Mouse (Mus musculus) macrophage (primary cell): ENCODE data around the gene Pard3. TPM values are rescaled to one million over a fixed set of nuclear protein-coding genes. Genes with fewer than 3 reads are reported as not detected.

Source experiments
- H3K27ac ChIP-seq: fragments of 350-480 bp; formaldehyde crosslinking; 2 replicates; pipeline ENCODE4 v1.9.0; 2021
- H3K36me3 ChIP-seq: fragments of 350-480 bp; formaldehyde crosslinking; 2 replicates; pipeline ENCODE4 v1.9.0; 2021; ENCODE audit errors: inconsistent target
- H3K4me3 ChIP-seq: fragments of 350-480 bp; formaldehyde crosslinking; 2 replicates; pipeline ENCODE4 v1.9.0; 2021; ENCODE audit errors: inconsistent target
- H3K79me2 ChIP-seq: fragments of 350-480 bp; formaldehyde crosslinking; 2 replicates; pipeline ENCODE4 v1.9.0; 2021; ENCODE audit errors: inconsistent target
- WGBS: methylation state at CpG from one replicate; pipeline ENCODE4 v1.1.7; 2026; ENCODE audit warnings: inconsistent platforms; ENCODE audit not compliant: missing documents; 5-methylcytosine and 5-hydroxymethylcytosine counted together
- polyA plus RNA-seq: library from polyadenylated mRNA; stranded (reverse); fragments of 250-400 nt; gene quantifications from 3 replicates; pipeline ENCODE4 v1.2.4, GENCODE M21; 2018; ENCODE audit warnings: inconsistent platforms

The Pard3 gene
- polyA plus RNA-seq, 1 experiment from 2014 or later, result not detected

DNA sequence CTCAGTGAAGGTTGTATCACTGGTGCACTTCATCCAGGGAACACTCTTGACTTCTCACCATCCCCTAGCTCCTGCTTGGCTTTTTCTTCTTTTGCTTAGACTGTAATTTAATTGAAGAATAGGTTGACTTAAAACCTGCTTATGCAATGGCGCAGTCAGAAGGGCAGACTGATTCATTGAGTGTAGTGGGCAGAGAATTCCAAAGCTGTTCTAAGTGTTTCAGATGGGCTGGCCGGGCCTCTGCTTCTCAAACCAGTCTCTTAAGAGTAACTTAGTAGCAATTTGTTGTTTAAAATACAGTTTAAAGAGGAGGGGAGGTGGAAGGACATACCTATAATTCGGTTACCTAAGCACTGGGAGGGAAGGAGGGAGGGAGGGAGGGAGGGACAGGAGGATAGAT, 5.0 kb downstream of the Pard3 start:
- Histone ChIP-seq H3K36me3 (no peaks in the 10 kb centered on the region), H3K27ac (no peak overlapping the region), H3K4me3 (no peak overlapping the region), H3K79me2 (no peaks in the 10 kb centered on the region)
- 82% methylated on average over 3 of the region's 3 CpGs for WGBS

DNA sequence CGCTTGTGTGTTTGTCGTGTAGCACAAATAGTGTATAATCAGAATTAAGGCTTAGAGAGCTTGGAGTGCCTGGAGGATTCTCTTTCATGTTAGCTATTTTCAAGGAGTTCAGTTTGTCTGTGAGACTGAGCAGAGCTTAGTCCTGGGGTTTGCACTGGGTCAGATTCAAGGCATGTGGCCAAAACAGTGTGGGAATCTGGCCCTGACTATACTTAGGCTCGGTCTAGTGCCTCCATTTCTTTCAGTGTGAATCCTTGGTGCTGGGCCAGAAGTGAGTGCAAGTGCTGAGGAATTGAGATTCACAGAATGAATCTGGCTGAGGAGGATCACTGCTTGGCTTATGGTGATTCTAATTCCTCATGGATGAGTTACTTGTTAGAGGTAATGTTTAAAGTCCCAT, 6.5 kb downstream of the Pard3 start:
- Histone ChIP-seq H3K27ac (no peak overlapping the region), H3K36me3 (no peaks in the 10 kb centered on the region), H3K79me2 (no peaks in the 10 kb centered on the region), H3K4me3 (no peak overlapping the region)
- 80% methylated on average over 3 of the region's 3 CpGs for WGBS

GRCm38 (mm10) chr8:127073052-127073618, 9.4 kb downstream of the Pard3 start:
- H3K27ac ChIP-seq, result no peak overlapping the region
- no peaks in the 10 kb centered on the region for H3K79me2 ChIP-seq
- H3K4me3 ChIP-seq, result no peak overlapping the region
- no peaks in the 10 kb centered on the region for H3K36me3 ChIP-seq
- WGBS, result 53% methylated on average over 5 of the region's 5 CpGs

DNA sequence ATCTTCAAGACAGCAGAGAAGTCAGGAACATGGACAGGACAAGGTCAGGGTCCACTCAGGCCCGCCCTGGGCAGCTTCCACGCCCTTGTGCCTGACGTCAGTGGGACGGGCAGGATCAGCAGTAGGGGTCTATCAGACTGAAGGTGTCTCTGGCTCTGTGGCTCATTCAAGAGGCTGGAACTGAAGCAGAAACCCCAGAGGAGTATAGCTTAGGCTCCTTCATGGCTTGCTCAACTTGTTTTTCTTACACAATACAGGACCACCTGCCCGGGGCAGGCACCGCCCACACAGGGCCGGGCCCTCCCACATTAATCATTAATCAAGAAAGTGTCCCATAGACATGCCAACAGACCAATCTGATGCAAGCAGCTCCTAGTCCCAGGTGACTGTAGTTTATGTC, 12.8 kb downstream of the Pard3 start:
- H3K79me2 ChIP-seq, result no peaks in the 10 kb centered on the region
- 87% methylated on average over 7 of the region's 7 CpGs for WGBS
- H3K27ac ChIP-seq, result no peak overlapping the region
- no peaks in the 10 kb centered on the region for H3K36me3 ChIP-seq
- H3K4me3 ChIP-seq, result no peak overlapping the region

- Histone ChIP-seq H3K36me3 (no peaks in the 10 kb centered on the region), H3K79me2 (no peaks in the 10 kb centered on the region), H3K4me3 (no peak overlapping the region), H3K27ac (no peak overlapping the region)
- WGBS, result 76% methylated on average over 5 of the region's 5 CpGs
Observed at GRCm38 (mm10) chr8:127079244-127079805, 15.6 kb downstream of the Pard3 start.

- Histone ChIP-seq H3K4me3 (no peak overlapping the region), H3K36me3 (no peaks in the 10 kb centered on the region), H3K27ac (no peak overlapping the region), H3K79me2 (no peaks in the 10 kb centered on the region)
- 92% methylated on average over 3 of the region's 3 CpGs for WGBS
Observed at GRCm38 (mm10) chr8:127081297-127081696, 17.6 kb downstream of the Pard3 start.

DNA sequence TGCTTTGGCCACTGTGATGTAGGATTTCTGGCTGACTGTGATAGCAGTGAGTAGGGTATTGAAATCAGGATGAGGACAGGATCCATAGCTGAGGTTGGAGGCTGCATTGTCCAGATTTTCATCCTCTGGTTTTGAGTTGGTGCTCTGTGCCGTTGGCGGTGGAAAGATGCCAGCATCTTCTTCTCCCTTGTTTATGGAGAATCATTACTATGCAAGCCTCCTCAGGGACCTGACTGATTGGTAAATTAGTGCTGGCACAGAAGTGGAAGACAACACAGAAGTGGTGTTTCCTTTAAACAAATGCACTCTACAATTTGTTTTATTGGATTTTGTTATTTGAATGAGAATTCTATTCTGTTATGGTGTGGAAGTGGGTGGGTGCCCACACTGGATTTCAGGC, 18.8 kb downstream of the Pard3 start:
- Histone ChIP-seq H3K36me3 (no peaks in the 10 kb centered on the region), H3K4me3 (no peak overlapping the region), H3K27ac (no peak overlapping the region), H3K79me2 (no peaks in the 10 kb centered on the region)
- WGBS, result 95% methylated on average over 2 of the region's 2 CpGs

DNA sequence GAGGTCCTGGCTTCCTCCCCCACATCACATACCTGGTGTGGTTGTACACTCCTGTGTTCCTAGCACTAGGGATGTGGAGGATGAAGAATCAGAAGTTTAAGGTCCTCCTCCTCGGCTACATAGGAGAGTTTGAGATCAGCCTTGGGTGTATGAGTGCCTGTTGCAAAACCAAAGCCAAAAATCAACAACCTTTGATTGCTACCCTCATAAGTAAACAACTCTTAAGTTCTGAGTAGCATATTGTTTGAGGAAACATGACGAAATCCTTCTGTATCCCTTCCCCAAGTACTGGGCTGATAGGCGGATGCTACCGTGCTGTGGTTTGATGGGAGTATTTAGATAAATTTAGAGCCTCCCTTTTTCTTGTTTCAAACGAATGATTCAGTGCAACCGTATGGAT, 20.9 kb downstream of the Pard3 start:
- Histone ChIP-seq H3K36me3 (no peaks in the 10 kb centered on the region), H3K4me3 (no peak overlapping the region), H3K27ac (no peak overlapping the region), H3K79me2 (no peaks in the 10 kb centered on the region)
- 87% methylated on average over 6 of the region's 6 CpGs for WGBS

DNA sequence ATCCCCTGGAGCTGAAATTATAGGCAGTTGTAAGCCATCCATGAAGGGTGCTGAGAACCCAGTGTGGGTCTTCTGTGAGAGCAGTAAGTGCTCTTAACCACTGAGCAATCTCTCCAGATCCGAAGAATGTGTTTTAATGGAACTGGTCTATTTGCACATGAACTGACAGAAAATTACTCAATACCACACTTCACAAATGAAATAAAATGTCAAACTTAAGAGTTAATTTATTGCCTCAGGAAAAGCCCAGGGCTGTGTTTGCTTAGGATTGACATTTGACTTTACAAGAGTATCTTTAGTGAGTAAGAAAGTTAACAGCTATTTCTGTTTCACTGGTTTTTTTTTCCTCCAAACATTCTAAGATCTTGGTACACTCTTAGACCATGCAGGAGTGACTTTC, 23.7 kb downstream of the Pard3 start:
- Histone ChIP-seq H3K27ac (no peak overlapping the region), H3K36me3 (no peaks in the 10 kb centered on the region), H3K4me3 (no peak overlapping the region), H3K79me2 (no peaks in the 10 kb centered on the region)
- 83% methylated on average over 1 of the region's 1 CpGs for WGBS

DNA sequence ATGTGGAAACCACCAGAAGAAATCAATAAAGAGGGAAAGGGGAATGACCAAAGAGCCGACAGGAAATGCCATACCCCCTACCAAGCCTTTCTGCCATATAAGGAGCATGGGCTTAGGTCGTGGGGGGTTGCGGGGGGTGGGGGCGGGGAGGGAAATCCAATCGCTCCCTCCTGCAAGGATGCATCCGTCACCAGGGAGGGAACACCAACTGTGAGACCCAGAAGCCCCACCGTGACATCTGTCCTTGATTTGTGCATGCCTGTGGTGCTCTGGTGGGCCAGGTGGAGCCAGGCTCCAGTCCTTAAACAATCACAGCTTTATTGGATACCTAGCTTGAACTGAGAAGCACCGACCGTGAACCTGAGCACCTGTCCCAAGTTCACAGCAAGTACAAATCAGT, 24.7 kb downstream of the Pard3 start:
- 35% methylated on average over 9 of the region's 9 CpGs for WGBS

DNA sequence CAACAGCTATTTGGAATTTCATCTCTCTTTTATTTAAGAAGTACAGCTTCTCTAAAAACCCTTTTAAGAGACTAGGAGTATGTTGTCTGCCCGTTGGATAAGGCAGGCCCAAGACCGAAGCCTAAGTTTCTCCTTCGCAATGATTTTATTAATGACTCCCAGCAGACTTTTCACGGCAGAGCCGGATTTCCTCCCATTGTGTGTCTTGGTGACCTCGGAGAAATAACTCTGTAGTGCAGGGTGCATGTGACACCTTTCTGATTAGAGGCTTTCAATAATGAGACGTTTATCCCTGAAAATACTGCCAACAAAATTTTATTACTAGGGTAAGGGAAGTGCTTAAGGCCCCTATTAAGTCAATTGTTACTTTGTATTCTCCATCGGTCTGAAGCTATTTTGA, 25.3 kb downstream of the Pard3 start:
- no peak overlapping the region for H3K27ac ChIP-seq
- 16% methylated on average over 8 of the region's 8 CpGs for WGBS
- H3K36me3 ChIP-seq, result no peaks in the 10 kb centered on the region
- no peak overlapping the region for H3K4me3 ChIP-seq
- H3K79me2 ChIP-seq, result no peaks in the 10 kb centered on the region

More for the DNA sequence above, 24.7 kb downstream of the Pard3 start:
- Histone ChIP-seq H3K36me3 (no peaks in the 10 kb centered on the region), H3K79me2 (no peaks in the 10 kb centered on the region), H3K4me3 (no peak overlapping the region), H3K27ac (no peak overlapping the region)

- Histone ChIP-seq H3K36me3 (no peaks in the 10 kb centered on the region), H3K4me3 (no peak overlapping the region), H3K27ac (no peak overlapping the region), H3K79me2 (no peaks in the 10 kb centered on the region)
- WGBS, result 88% methylated on average over 4 of the region's 4 CpGs
Observed at GRCm38 (mm10) chr8:127090435-127090834, 26.7 kb downstream of the Pard3 start.

GRCm38 (mm10) chr8:127091936-127092335, 28.2 kb downstream of the Pard3 start:
- H3K27ac ChIP-seq, result no peak overlapping the region
- 96% methylated on average over 3 of the region's 3 CpGs for WGBS
- no peaks in the 10 kb centered on the region for H3K79me2 ChIP-seq
- no peak overlapping the region for H3K4me3 ChIP-seq
- no peaks in the 10 kb centered on the region for H3K36me3 ChIP-seq

DNA sequence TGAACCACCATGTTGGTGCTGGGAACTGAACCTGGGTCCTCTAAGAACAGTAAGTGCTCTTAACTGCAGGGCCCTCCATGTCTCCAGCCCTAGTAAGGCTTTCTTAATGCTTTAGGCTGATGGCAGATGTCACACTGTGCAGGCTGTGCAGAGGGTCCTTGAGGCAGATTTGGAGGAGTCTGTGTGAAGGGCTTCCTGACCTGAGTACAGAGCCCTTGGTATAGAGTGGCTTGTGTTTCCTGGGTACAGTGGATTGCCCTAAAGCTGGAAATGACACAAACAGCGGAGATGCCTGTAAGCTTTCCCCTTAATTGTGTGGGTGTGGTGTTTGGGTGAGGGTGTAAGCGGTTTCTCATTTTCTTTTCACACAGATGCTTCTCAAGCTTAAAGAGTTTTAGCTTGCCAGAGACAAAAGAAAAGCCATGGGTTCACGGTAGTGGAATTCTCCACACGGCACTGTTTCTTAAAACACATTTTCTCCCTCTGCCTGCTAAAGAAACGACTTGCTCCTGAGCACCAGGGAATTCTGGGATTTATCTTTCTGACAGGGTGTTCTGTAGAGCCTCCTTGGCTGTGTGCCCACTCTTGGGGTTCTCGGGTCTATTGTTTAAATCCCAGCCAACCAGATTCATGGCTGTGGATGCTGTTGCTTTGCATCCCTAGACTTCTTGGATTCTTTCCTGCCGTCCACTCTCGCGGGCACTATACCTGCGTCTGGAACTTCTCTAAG, 28.9 kb downstream of the Pard3 start:
- Histone ChIP-seq H3K4me3 (no peak overlapping the region), H3K79me2 (no peaks in the 10 kb centered on the region), H3K27ac (no peak overlapping the region), H3K36me3 (no peaks in the 10 kb centered on the region)
- 39% methylated on average over 10 of the region's 10 CpGs for WGBS

DNA sequence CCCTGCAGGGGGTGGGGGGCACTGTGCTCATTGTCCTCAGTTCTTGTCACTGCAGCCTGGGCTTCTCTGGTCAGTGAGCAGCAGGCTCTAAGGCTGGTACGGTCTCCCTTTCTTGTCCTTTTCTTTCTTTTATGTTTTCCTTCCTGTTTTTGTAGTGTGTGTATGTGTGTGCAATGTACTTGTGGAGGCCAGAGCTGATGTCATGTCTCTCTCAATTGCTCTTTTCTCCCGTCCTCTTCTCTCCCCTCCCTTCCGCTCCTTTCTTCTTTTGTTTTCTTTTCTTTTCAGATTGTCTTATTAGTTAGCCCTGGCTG, 29.4 kb downstream of the Pard3 start:
- H3K4me3 ChIP-seq, result no peak overlapping the region
- 11% methylated on average over 1 of the region's 3 CpGs for WGBS
- no peak overlapping the region for H3K27ac ChIP-seq
- H3K36me3 ChIP-seq, result no peaks in the 10 kb centered on the region
- no peaks in the 10 kb centered on the region for H3K79me2 ChIP-seq
